ENCODE assay signal across 8 mouse cellular contexts in genomic region chr6:115480322-115481017, GRCm38 (mm10).
DNase-seq lines count a peak whose midpoint lies in the region; ATAC-seq and TF ChIP-seq lines count a peak whose summit lies in the region.

No protein-coding gene starts in this region.

- no peaks in the 10 kb centered on the region for H3K36me3 ChIP-seq in kidney, postnatal 0 days (ENCODE audit: insufficient read depth, low read length)

- no peaks in the 10 kb centered on the region for H3K27me3 ChIP-seq in kidney, postnatal 0 days (ENCODE audit: insufficient read depth, low read length)

- no peak for TF ChIP-seq CTCF in kidney, postnatal 0 days (IDR thresholded peaks at IDR 0.05; ENCODE audit: low read depth)

- no peak for ATAC-seq in kidney, postnatal 0 days (replicated peaks; ENCODE audit: low FRiP score, low read depth)
- peak; percentile 89 for ATAC-seq in megakaryocyte, adult 5-6 weeks (ENCODE audit: poor library complexity, severe bottlenecking)

- 0 out of 2 replicates have a peak overlapping the region, but pooled peaks have one; percentile 20 for H3K27ac ChIP-seq in kidney, postnatal 0 days

- no peak overlapping the region for H3K4me3 ChIP-seq in kidney, postnatal 0 days (replicated peaks; ENCODE audit: low read depth, low read length)

- peak; percentile 37 to 52 for DNase-seq in frontal cortex, postnatal 36 days (ENCODE audit: low spot score in 2 of 2)
- no peak for DNase-seq in frontal cortex, postnatal 10 days (ENCODE audit: low spot score in 2 of 2)
- peak; percentile 85 for DNase-seq in NIH3T3 (ENCODE audit: low read depth)
- DNase-seq in heart, adult 8-10 months (ENCODE audit: low spot score): peak; percentile 74
- peak; percentile 66 for DNase-seq in kidney, postnatal 0 days (ENCODE audit: low spot score)
- no peak for DNase-seq in layer of hippocampus, adult 8-10 months (ENCODE audit: low spot score in 2 of 2)
- no peak for DNase-seq in thymus, postnatal 4 days

- H3K9me3 ChIP-seq in kidney, postnatal 0 days (replicated peaks; ENCODE audit: low read length): no peaks in the 10 kb centered on the region

- H3K4me2 ChIP-seq in kidney, postnatal 0 days (ENCODE audit: low read length): no peak overlapping the region

- 34% methylated on average over 5 of the region's 5 CpGs for WGBS in kidney, postnatal 0 days

- peaks cover 9% of the 10 kb centered on the region; the same call in 1 of the 2 replicates for H3K4me1 ChIP-seq in kidney, postnatal 0 days (replicated peaks; ENCODE audit: insufficient read depth, low read length)

- H3K9ac ChIP-seq in kidney, postnatal 0 days (ENCODE audit: low read depth, low read length): no peak overlapping the region

Comparison
In these comparisons a context has a peak if more than half of its experiments do, and no peak if none do; other contexts are left out.
1. DNase-seq: peak in frontal cortex, postnatal 36 days (2 of 2), NIH3T3 (single experiment), heart, adult 8-10 months (single experiment) and kidney, postnatal 0 days (single experiment); none in frontal cortex, postnatal 10 days (0 of 2), layer of hippocampus, adult 8-10 months (0 of 2) and thymus, postnatal 4 days (single experiment).